Mouse (Mus musculus) adrenal gland (tissue): ENCODE measurements at regions not wholly inside any gene's neighbourhood (a gene's known extent, or its start where the extent isn't known, plus 50 kb on each side); places are given as distances from the start of the nearest gene placed in this dataset.

Experiments
- intact Hi-C: fragments of 180-260 bp; cut with DNase I; formaldehyde crosslinking; loops from one replicate; pipeline ENCODE4 v1.15.1; 2025

DNA sequence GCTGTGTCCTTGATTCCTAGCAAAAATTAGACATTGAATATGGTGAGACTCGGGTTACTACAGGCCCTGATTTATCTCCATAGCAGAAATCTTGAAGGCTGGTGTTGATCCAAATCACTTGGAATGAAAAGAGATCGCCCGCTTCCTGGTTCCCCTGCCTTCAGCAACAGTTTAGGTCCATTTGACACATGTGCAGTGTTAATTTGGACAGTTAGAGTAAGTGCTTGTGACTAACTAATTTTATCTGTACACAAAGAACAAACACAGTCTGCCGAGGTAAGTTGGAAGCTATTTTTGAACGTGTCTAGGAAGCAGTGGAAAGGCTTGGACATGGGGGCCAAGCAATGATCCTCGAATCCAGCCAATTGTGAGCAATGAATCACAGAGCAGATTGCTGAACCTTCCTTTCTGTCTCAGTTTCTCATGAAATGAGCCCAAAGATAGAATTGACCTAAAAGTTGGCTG is 105.2 kb upstream of the Arhgap5 start:
- intact Hi-C loops, result no loop called here

DNA sequence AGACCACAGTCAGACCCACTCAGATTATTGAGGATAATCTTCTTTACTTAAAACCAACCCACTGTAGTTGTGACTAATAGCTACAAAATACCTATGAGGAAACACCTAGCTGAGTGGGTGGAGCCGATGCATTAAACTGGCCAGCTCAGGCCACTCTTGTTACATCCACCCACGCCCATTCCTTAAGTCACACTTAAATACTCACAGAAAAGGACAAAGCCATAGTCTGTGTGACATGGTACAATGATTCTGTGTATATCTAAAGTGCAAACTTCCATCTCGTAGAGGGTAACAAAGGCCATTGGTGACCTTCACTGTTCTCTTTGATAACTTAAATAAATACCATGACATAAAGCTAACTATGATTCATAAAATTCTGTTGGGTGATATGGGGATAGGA is 103.7 kb upstream of the Arhgap5 start:
- intact Hi-C loops, result no loop called here

GRCm38 (mm10) chr12:52402711-52403110 is 101.1 kb upstream of the Arhgap5 start:
- intact Hi-C loops, result no loop called here

- intact Hi-C loops, result no loop called here
Measured at GRCm38 (mm10) chr12:52406386-52406785, 97.4 kb upstream of the Arhgap5 start.

GRCm38 (mm10) chr12:52408307-52408895 is 95.4 kb upstream of the Arhgap5 start:
- intact Hi-C loops, result no loop called here

DNA sequence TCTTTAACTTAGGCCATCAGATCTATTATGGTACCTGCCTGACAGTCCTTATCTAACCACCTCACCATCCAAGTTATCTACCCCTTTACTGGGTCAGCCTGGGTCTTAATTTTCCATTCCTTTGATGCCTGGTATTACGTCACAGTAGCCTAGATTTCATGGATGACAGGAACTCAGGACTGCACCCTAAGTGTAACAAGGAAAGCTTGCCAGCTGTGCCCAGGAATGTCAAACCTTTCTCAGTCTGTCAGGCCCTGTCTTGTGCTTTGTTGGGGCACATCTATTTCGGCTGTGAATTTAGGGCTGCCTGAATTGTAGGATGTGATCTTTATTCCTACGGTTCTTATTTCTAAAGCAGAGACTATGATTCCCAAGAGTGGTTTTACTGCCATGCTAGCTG is 94.6 kb upstream of the Arhgap5 start:
- intact Hi-C loops, result no loop called here

- intact Hi-C loops, result no loop called here
Measured at GRCm38 (mm10) chr12:52412172-52412571, 91.6 kb upstream of the Arhgap5 start.

DNA sequence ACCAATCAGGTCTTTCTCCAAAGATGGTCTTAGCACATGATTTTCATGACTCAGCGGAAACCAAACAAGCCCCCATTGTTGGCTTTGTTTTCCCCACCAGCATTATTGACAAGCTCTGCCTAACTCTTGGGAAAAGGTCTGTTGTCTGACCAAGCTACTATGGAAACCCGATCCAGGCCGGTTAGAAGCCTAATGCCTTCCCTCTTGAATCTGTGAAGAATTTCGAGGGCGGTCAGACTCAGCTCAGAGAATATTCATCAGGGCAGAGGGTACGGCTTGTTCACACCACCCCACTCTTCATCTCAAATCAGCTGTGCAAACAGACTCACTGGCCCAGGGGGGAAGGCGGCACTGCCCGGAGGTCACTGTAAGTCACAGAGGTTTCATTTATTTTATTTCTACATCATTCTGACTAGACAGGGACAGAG is 90.7 kb upstream of the Arhgap5 start:
- intact Hi-C loops, result no loop called here

GRCm38 (mm10) chr12:52422729-52423128 is 81.0 kb upstream of the Arhgap5 start:
- intact Hi-C loops, result no loop called here

DNA sequence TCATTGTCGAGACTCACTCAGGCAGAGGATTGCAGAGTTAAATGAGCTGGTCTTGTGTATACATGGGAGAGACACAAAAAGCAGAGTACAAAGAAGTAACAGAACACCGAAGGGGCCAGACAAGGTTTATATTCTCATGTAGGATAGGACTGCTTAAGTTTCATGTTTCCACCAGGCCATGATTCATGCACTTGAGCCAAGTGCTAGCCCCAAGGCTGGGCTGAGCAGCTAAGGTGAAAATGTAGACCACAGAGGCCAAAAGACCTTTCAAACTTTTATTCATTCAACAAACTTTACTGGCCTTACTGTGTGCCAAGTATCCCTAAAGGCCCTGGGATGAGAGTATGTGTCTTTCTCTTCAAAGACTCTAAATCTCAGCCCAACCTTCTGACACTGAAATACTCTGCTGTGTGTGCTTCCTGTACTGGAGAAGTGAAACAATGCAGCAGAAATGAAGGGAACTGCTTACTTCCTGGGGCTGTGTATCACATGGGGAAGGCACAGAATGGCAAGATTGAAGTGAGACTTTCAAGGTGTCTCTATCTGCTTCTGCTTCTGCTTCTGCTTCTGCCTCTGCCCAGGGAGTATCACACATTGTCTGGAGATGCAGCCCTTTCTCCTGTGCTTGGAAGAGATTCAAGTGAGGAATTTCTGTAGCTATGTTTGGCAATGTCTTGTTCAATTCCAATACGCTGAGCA is 79.3 kb upstream of the Arhgap5 start:
- intact Hi-C loops, result no loop called here

DNA sequence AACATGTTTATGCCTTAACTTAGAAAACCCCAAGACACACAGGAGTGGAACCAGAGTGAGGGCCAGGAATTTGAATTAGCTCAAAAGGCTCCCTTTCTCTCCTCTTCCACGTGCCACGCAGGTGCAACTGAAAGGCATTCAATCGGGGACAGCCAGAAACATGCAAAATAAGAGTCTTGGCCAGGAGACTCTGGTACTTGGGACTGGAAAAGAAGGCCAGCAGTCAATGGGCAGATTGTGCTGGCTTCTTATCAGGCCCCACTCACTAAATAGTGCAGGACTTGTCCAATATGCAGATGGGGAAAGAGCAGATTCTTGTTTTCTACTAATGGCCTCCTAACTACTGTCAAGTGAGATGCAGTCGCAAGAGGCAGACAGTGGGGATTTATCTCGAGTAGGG is 73.8 kb upstream of the Arhgap5 start:
- intact Hi-C loops, result loop anchor here (5.0 kb wide), 2 partner anchors 38 to 53 kb away; no protein-coding TSS in a partner anchor

DNA sequence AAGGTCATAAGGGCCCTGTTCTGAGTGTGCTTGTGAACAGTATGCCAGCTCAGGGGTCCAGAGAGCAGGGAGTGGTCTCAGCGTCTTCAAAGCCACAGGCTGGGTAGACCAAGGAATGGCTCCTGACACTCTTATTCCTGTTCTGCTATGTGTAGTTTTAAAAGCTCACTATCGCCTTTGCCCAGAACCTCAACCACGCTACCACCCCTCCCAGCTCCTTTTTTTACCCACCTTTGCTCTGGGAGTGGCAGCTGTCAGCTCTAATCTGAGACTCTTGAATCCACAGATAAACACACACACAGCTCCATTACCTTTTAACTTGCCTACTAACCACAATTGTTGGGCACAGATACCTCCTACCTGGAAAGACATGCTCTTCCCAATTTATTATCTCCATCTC is 71.8 kb upstream of the Arhgap5 start:
- intact Hi-C loops, result loop anchor here (5.0 kb wide), 2 partner anchors 40 to 55 kb away; no protein-coding TSS in a partner anchor

DNA sequence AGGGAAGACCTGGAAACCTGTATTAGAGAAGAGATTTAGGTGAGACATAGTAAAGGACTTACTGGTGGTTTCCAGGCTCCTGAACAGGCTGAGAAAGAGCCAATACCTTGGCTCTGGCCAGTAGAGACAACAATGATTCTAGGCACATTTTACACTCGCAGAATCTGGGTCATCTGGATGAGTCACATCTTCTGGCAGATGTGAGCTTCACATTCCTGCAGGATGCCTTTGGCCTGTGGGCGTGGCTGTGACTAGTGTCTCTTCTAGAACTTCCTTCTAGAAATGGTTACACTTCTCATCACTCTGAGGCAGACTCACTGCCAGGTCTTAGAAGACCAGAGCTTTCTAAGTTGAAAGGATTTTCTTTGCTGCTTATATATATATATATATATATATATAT is 69.8 kb upstream of the Arhgap5 start:
- intact Hi-C loops, result loop anchor here (5.0 kb wide), 2 partner anchors 42 to 57 kb away; no protein-coding TSS in a partner anchor

DNA sequence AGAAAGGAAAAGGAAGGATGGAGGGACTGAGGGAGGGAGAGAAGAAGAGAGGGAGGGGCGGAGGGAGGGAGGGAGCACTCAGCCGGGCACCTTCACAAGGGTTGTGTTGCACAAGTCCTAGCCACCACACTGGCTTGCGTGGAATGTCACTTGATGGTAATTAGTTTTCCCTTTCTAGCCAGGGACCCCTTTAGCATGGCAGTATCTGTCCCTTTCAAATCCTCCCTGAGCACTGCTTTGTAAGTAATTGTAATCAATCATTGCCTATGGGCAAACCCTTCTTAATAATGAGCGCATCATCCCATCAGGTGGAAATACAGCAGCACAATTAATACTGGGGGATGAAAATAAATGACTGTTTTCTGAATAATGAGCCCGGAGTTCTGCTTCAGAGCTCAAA is 68.5 kb upstream of the Arhgap5 start:
- intact Hi-C loops, result no loop called here

DNA sequence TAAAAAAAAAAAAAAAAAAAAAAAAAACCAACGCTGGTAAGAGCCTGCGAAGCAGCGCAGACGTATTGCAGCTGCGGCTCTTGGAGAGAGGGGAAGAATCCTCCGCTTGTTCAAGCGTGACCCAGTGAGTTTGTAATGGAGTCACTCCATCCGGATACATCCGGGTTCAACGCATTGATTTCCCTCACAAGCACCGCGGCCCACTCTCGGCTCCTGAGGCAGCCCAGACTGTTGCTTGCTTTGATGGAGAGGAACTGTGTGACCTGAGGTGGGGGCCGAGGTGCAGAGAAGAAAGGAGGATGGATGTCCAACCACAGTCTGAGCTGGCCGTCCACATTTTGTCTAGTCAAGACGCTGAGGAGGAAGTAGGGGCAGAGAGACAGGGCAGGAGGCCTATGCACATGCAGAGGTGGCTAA is 68.0 kb upstream of the Arhgap5 start:
- intact Hi-C loops, result no loop called here

- intact Hi-C loops, result no loop called here
Measured at GRCm38 (mm10) chr12:52436941-52437340, 66.8 kb upstream of the Arhgap5 start.

DNA sequence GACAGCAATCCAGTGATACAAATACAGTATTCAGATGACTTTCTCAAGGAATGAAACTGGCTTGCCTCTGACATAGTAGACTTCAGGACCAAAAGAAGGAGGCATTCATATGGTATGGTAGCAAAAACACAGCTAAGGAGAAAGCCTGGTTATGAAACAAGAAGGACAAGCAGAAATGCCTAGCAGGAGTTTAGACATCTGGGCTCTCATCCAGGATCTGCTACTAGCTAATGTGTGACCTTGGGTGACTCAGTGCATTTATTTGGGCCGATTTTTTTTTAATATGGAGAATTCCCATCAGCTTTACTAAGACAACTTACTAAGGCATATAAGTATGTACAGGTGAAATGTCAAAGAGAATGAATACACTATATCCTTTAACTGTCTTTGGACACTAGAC is 64.5 kb upstream of the Arhgap5 start:
- intact Hi-C loops, result no loop called here

GRCm38 (mm10) chr12:52440868-52441365 is 62.9 kb upstream of the Arhgap5 start:
- intact Hi-C loops, result no loop called here

- intact Hi-C loops, result no loop called here
Measured at GRCm38 (mm10) chr12:52442337-52442736, 61.4 kb upstream of the Arhgap5 start.

DNA sequence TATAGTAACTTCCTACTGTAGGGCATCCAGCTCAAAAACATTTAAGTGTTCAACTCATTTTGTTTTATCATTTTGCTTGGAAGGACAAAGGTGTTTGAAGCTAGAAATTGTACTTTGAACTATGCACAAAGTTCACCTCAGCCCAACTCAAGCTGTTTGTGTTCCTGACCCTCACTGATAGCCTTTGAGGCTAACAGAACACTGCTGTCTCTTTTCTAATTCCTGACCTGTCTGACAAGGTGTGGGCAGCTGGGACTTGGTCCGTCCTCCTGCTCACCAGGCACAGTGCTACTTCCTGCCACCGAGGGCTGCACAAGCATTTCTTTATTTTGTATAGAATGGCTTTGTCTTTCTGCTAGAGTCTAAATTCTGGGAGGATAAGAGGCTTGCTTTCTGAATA is 58.0 kb upstream of the Arhgap5 start:
- intact Hi-C loops, result no loop called here

DNA sequence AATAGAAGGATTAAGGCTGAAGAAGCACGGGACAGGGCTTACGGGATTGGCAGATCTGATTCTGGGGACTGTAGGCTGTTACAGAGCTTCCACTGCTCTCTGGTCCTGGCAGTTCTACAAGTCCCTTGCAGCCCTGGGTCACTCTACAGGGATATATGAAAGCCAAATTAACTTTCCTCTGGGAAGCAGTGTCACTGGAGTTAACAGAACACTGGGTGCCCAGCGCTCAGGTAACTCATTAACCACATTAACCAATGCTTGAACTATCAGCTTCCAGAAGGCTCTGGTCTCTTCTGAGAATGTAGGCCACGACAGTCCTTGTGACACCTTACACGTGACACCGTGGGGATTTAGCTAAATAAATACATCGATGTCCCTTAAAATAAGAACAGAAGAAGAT is 57.3 kb upstream of the Arhgap5 start:
- intact Hi-C loops, result no loop called here

DNA sequence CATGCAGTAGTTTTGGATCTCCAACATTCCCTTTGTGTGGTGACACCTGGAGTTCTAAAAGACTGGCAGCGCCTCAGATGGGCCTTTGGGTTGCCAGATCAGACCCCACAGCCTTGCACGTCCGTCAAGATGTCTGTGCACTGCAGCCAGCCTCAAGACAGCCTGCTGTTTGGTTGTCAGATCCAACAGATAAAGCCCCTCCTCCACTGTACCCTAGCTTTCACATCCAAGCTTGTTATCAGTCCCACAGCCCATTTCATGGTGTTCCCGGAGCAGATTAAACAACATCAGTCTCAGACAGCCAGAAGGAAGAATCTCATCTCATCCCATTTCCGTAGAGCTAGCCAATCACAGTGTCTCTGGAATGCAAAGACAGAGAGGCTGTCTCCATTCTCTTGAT is 56.3 kb upstream of the Arhgap5 start:
- intact Hi-C loops, result no loop called here

GRCm38 (mm10) chr12:52448218-52448617 is 55.6 kb upstream of the Arhgap5 start:
- intact Hi-C loops, result no loop called here
